Mouse (Mus musculus) heart, postnatal 4 days (tissue): Measurements from ENCODE around the gene Gm16485. TPM values are rescaled to one million over a fixed set of nuclear protein-coding genes. Genes with fewer than 3 reads are reported as not detected.

Experiments
- DNase-seq: peaks from one replicate; pipeline ENCODE4 v3.0.0; 2021
- total RNA-seq, 2 experiments: library from RNA; stranded (reverse); gene quantifications; 2 replicates each; pipeline ENCODE4 v1.2.3; 2021

Gm16485 gene
- not detected for total RNA-seq

DNA sequence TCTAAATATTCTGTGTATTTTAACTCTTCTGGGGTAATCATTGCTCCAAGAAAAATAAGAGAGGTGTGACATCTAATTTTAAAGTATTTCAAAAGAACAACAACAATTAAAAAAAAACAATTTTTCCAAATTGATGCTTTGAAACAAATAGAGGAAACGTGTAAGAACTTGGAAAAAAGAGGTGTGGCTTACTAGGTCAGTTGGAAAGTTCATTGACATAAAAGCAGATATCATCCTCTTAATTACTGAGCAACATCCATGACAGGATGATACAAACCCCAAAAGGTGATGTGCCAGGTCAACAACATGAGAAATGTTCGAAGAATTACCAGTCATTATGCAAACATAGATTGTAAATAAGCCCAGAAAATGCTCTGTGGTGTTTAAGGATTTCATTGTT lies at the start of gene Gm16485:
TSS of gene Gm16485 (plus strand) at position 301 of the 400 bp plus-strand sequence.
- DNase-seq = no peak

DNA sequence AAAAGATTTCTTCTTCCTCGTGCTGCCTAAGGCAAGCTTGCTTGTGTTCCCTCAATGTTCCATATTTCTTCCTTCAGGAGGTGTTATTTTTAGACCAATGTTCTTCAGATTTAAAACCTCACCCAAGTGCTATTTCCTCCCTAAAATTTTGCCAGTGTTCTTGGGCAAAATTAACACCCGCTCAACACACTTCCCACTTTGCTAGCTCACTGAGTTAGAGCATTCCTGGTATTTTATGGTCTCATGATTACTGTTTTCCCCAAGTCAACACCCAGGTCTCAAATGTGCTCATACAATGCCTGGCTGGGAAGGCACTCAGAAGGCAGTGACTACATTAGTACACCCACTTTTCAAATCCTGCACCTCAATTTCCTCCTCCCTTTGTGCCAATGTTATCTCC lies 44.0 kb upstream of the Gm16485 start:
- no peak for DNase-seq

DNA sequence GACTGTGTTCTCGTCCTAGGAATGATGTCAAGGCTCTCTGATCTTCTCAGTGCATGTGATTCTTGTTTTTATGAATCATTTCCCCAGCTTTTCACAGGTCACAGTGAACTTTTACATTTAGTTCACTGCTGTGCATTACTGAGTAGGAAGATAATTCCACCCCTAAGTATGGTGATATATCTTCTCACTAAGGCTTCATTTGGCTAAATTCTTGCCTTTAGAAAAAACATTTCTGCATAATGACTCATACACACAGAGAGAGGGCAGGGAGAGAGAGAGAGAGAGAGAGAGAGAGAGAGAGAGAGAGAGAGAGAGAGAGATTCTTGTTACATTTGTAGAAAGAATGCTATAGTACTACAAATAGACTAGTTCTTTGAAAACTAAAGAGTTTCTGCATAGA lies 33.8 kb upstream of the Gm16485 start:
- DNase-seq = no peak

DNA sequence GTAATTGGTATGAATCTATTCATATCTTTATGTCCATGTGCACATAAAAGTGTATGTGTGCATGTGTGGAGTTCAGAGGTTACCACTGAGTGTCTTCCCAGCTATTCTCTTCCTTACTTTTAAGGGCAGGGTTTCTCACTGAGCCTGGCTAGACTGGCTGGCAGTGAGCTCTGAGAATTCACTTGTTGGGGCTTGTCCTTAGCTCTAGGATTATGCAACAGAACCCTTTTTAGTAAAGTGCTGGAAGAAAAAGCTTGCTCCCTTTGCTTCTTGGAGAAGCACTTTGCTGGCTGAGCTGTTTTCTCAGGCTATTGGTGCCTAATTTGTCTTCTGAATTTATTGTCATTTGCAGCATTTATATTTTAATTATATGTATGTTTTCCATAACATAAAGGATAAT lies 18.3 kb upstream of the Gm16485 start:
- no peak for DNase-seq

DNA sequence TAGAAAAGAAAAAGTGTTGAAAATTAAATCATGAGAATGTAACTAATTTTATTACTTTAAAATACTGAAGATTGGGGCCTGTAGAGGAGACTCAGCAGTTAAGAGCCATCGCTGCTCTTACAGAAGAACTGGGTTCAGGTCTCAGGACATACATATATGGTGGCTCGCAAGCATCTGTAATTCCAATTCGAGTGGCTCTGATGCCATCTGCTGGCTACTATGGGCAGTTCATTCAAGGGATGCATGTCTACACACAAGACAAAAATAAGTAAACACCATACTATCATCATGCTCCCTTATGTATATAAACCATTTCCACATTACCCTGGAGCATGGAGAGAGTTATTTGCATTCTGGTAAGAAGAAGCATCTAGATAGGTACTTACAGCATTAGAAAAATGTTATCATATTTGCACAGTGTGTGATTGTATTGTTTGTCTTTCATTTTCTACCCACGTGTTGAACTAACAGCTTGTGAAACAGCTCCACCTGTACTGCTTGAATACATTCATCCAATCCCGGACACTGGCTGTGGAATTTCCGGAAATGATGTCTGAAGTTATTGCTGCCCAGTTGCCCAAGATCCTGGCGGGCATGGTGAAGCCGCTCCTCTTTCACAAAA lies 7.0 kb upstream of the Gm16485 start:
- peak; percentile 40 for DNase-seq

DNA sequence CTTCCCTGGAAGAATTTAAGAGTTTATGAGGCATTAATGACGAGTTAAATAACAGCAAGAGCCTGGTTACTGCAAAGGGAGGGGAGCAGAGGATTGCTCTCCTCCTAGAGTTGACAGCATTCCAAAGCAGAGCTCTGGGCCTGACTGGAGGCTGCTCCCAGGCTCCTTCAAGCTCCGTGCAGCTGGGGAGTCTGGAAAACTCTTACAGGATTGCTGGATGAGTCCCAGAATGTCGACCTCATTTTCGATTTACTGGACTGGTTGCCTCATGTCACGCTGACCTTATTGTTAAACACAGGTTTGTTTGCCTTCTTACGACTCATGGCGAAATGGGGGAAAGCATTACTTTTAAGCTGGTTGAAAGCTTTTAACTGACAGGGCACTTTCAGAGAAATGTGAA lies 1.4 kb upstream of the Gm16485 start:
- peak; percentile 25 for DNase-seq

DNA sequence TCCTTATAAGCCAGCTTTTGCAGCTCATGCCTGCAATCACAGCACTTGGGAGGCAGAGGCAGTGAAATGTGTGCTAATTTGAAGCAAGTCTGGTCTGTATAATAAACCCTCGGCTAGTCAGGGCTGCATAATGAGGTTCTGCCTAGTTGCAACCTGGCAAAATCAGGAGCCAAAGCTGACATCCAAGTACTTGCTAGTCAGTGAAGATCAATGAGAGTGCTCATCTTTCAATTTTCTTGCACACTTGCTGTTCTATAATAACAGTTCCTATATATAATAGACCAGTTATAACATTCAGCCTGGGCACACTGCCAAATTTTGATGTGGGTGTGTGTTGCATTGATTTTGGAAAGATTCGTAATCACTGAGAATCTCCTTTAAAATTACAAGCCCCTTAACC lies 6.2 kb downstream of the Gm16485 start:
- no peak for DNase-seq

DNA sequence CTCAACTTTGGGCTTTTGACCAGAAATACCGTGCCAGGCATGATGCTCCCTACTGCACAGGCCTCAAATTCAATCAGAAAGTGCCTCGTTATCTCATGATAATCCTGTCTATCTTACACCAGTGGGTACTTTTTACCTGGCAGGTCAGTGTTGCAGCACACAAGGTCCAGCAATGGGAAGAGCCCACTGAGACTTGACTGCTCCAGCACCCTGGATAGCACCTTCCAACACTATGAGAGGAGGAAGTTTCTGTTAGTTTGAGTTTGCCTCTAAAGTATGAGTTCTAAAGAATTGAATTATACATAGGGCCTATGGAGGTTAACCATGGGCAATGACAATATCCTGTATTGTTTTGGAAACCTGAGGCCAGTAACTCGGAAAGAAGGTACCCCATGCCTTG lies 10.7 kb downstream of the Gm16485 start:
- DNase-seq = no peak

DNA sequence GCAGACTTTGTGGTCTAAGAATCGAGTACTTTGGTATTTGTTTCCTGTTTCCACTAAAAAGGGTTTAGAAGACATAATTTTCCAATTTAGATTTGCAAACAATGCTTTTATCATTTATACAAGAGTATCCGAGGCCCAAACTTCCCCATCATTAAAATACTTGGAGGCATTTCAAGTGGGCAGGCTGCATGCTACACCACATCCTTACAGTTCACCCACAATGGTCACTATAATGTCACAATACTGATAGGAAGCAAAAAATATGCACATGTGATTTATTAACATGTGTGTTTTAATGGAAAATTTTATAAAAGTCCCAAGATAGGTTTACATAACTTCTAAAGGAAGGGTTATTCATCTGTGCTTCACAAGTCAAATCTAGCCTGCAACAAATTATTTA lies 24.9 kb downstream of the Gm16485 start:
- no peak for DNase-seq

DNA sequence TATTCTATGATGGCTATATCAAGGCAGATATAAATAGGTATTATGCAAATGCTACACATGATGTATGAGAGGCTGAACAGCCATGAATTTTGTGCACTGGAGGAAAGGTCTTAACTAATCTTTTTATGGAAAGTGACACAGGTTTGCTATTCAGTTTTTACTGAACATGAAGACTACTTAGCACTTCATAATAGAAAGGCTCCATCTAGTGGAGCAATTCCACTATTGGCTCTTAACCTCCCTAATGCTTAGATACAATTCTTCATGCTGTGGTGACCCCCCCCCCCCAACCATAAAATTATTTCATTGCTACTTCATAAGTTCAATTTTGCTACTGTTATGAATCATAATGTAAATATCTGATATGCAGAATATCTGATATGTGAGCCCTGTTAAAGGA lies 29.6 kb downstream of the Gm16485 start:
- DNase-seq = no peak

DNA sequence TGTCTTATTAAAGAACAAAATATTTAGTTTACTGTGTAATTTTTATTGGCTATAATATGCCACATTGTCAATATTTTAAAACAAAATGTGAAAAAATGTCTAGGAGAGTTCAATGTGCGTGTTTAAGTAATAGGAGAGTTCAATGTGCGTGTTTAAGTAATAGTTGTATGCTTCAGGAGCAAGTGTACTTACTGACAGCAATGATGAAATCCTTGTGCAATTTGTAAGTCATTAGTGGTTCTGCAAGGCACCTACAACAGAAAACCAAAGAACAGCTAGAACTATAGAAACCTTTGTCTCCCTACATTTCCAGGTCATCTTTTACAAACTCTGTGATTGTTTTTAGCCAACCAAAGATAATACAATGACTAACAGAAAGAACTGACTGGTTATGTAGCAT lies 43.5 kb downstream of the Gm16485 start:
- no peak for DNase-seq

Other genes starting within 250 kb of the Gm16485 start
- gene Pgr, start 72.0 kb upstream of the Gm16485 start, total RNA-seq = not detected